Mouse (Mus musculus) limb, embryonic 15.5 days (tissue): Measurements from ENCODE around the gene Dennd2d. TPM values are rescaled to one million over a fixed set of nuclear protein-coding genes. Genes with fewer than 3 reads are reported as not detected.

Experiments used
- ATAC-seq: fragments of 200-750 bp; cut with Nextera tagmentation; 2 replicates; pipeline ENCODE4 v1.8.0; 2017; ENCODE audit warnings: low read depth, moderate TSS enrichment; ENCODE audit not compliant: insufficient number of reproducible peaks, low FRiP score, low TSS enrichment
- H3K27ac ChIP-seq: fragments of 300-500 bp; sonication (generic); 2 replicates; pipeline ENCODE4 v1.5.1; 2015; ENCODE audit warnings: moderate library complexity, mild to moderate bottlenecking, inconsistent platforms
- H3K27me3 ChIP-seq: fragments of 300-500 bp; sonication (generic); 2 replicates; pipeline ENCODE4 v1.6.1; 2015; ENCODE audit warnings: inconsistent platforms
- H3K36me3 ChIP-seq: fragments of 300-500 bp; sonication (generic); 2 replicates; pipeline ENCODE4 v1.6.1; 2015; ENCODE audit warnings: inconsistent platforms
- H3K4me1 ChIP-seq: fragments of 300-500 bp; sonication (generic); 2 replicates; pipeline ENCODE4 v1.6.1; 2015; ENCODE audit warnings: inconsistent platforms
- H3K4me2 ChIP-seq: fragments of 300-500 bp; sonication (generic); 2 replicates; pipeline ENCODE4 v1.6.1; 2015; ENCODE audit warnings: mild to moderate bottlenecking, inconsistent platforms
- H3K4me3 ChIP-seq: fragments of 300-500 bp; sonication (generic); 2 replicates; pipeline ENCODE4 v1.5.1; 2015; ENCODE audit warnings: mild to moderate bottlenecking, inconsistent platforms
- H3K9ac ChIP-seq: fragments of 300-500 bp; sonication (generic); 2 replicates; pipeline ENCODE4 v1.6.1; 2015; ENCODE audit warnings: inconsistent platforms
- H3K9me3 ChIP-seq: fragments of 300-500 bp; sonication (generic); 2 replicates; pipeline ENCODE4 v1.6.1; 2016; ENCODE audit warnings: inconsistent platforms
- WGBS: fragments of 180-500 bp; shearing (Covaris S2); methylation state at CpG from one replicate; pipeline ENCODE4 v1.1.7; 2015; 5-methylcytosine and 5-hydroxymethylcytosine counted together
- polyA plus RNA-seq: library from polyadenylated mRNA; unstranded; fragments of >200 nt; fragmentation: Nextera tagmentation; extraction: Ambion mirVana; gene quantifications from 2 replicates; pipeline ENCODE4 v1.2.1, GENCODE M21; 2015

Gene Dennd2d
- polyA plus RNA-seq, 1 experiment from 2014 or later: 6.4 TPM

GRCm38 (mm10) chr3:106483796-106484405, 1.7 kb downstream of the Dennd2d start:
- no peak overlapping the region for H3K4me3 ChIP-seq
- no peak overlapping the region for H3K27ac ChIP-seq
- no peak for ATAC-seq
- no peaks in the 10 kb centered on the region for H3K9me3 ChIP-seq
- 60% methylated on average over 4 of the region's 4 CpGs for WGBS
- H3K4me1 ChIP-seq: peaks cover 10% of the 10 kb centered on the region
- H3K36me3 ChIP-seq: no peaks in the 10 kb centered on the region
- no peak overlapping the region for H3K9ac ChIP-seq
- H3K4me2 ChIP-seq: no peak overlapping the region
- H3K27me3 ChIP-seq: peaks cover 7% of the 10 kb centered on the region; the same call in 1 of the 2 replicates

GRCm38 (mm10) chr3:106484861-106485260, 2.7 kb downstream of the Dennd2d start:
- peaks cover 10% of the 10 kb centered on the region for H3K4me1 ChIP-seq
- no peak overlapping the region for H3K4me3 ChIP-seq
- no peaks in the 10 kb centered on the region for H3K36me3 ChIP-seq
- H3K9me3 ChIP-seq: no peaks in the 10 kb centered on the region
- peaks cover 7% of the 10 kb centered on the region; the same call in 1 of the 2 replicates for H3K27me3 ChIP-seq
- no peak overlapping the region for H3K4me2 ChIP-seq
- no peak for ATAC-seq
- H3K9ac ChIP-seq: no peak overlapping the region
- H3K27ac ChIP-seq: no peak overlapping the region
- WGBS: 79% methylated on average over 3 of the region's 3 CpGs

DNA sequence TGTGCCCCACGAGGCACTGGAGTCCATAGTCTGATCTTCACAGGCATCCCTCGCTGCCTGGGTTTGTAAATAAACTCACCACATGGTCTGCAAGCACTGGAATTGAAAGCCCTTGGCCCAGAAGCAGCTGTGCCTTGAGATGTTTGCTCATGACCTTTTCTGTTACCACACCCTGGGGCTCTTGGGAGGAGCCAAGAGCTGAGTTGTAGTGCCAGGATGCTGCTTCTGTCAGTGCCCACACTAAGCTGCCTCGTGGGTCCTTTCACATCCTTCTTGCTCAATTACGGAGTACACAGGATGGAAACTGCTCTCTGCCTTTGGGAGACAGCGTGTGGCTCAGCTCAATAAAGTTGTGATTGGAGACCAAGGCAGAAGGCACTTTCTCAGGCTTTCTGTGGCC, 3.6 kb downstream of the Dennd2d start:
- Histone ChIP-seq H3K27ac (no peak overlapping the region), H3K4me3 (no peak overlapping the region), H3K9ac (no peak overlapping the region), H3K27me3 (peaks cover 7% of the 10 kb centered on the region; the same call in 1 of the 2 replicates), H3K4me1 (peaks cover 10% of the 10 kb centered on the region), H3K9me3 (no peaks in the 10 kb centered on the region), H3K36me3 (no peaks in the 10 kb centered on the region), H3K4me2 (no peak overlapping the region)
- ATAC-seq: no peak
- 65% methylated on average over 5 of the region's 5 CpGs for WGBS

GRCm38 (mm10) chr3:106487551-106487950, 5.3 kb downstream of the Dennd2d start:
- no peak overlapping the region for H3K27ac ChIP-seq
- no peak overlapping the region for H3K4me3 ChIP-seq
- no peak overlapping the region for H3K9ac ChIP-seq
- H3K4me2 ChIP-seq: no peak overlapping the region
- WGBS: 88% methylated on average over 2 of the region's 2 CpGs
- no peaks in the 10 kb centered on the region for H3K27me3 ChIP-seq
- no peaks in the 10 kb centered on the region for H3K9me3 ChIP-seq
- ATAC-seq: no peak
- H3K36me3 ChIP-seq: no peaks in the 10 kb centered on the region
- peaks cover 5% of the 10 kb centered on the region for H3K4me1 ChIP-seq

- no peak overlapping the region for H3K27ac ChIP-seq
- no peak for ATAC-seq
Observed at GRCm38 (mm10) chr3:106490239-106490638, 8.0 kb downstream of the Dennd2d start.

GRCm38 (mm10) chr3:106492723-106493122, 10.5 kb downstream of the Dennd2d start:
- H3K9me3 ChIP-seq: no peaks in the 10 kb centered on the region
- ATAC-seq: no peak
- 83% methylated on average over 1 of the region's 1 CpGs for WGBS
- H3K4me2 ChIP-seq: no peak overlapping the region
- H3K9ac ChIP-seq: no peak overlapping the region
- H3K4me1 ChIP-seq: no peaks in the 10 kb centered on the region
- no peak overlapping the region for H3K4me3 ChIP-seq
- no peaks in the 10 kb centered on the region for H3K36me3 ChIP-seq
- H3K27ac ChIP-seq: no peak overlapping the region
- H3K27me3 ChIP-seq: no peaks in the 10 kb centered on the region

More at GRCm38 (mm10) chr3:106490239-106490638, 8.0 kb downstream of the Dennd2d start:
- Histone ChIP-seq H3K9me3 (no peaks in the 10 kb centered on the region), H3K4me1 (no peaks in the 10 kb centered on the region), H3K27me3 (no peaks in the 10 kb centered on the region), H3K4me2 (no peak overlapping the region), H3K4me3 (no peak overlapping the region), H3K36me3 (no peaks in the 10 kb centered on the region), H3K9ac (no peak overlapping the region)
- 70% methylated on average over 4 of the region's 4 CpGs for WGBS

- Histone ChIP-seq H3K4me1 (no peaks in the 10 kb centered on the region), H3K27me3 (no peaks in the 10 kb centered on the region), H3K9me3 (no peaks in the 10 kb centered on the region), H3K27ac (no peak overlapping the region), H3K36me3 (no peaks in the 10 kb centered on the region), H3K4me3 (no peak overlapping the region), H3K4me2 (no peak overlapping the region), H3K9ac (no peak overlapping the region)
- 88% methylated on average over 8 of the region's 8 CpGs for WGBS
- ATAC-seq: no peak
Observed at GRCm38 (mm10) chr3:106493202-106493601, 11.0 kb downstream of the Dennd2d start.

DNA sequence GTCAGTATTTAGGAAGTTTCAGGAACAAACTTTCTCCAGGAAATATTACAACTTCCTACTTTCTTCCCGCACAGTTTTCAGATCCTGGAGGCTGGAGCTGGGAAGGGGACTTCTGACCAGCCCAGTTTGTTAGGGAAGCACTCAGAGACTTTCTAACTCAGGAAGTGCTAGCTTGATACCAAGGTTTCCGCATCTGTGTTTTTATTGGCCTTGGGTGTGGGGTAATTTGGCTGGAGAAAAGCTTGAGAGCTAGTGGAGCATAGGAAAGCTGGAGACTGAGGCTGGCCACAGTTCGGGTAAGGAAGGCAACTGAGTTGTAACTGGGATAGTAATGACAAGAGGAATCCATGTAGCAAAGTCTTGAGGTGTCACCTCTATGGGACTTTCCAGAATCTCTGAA, 11.7 kb downstream of the Dennd2d start:
- Histone ChIP-seq H3K4me1 (no peaks in the 10 kb centered on the region), H3K9ac (no peak overlapping the region), H3K4me2 (no peak overlapping the region), H3K27me3 (no peaks in the 10 kb centered on the region), H3K4me3 (no peak overlapping the region), H3K9me3 (no peaks in the 10 kb centered on the region), H3K36me3 (no peaks in the 10 kb centered on the region), H3K27ac (no peak overlapping the region)
- WGBS: 53% methylated on average over 3 of the region's 3 CpGs
- ATAC-seq: no peak

GRCm38 (mm10) chr3:106494417-106494950, 12.3 kb downstream of the Dennd2d start:
- 43% methylated on average over 1 of the region's 1 CpGs for WGBS
- ATAC-seq: no peak
- H3K27ac ChIP-seq: no peak overlapping the region

GRCm38 (mm10) chr3:106495346-106496044, 13.3 kb downstream of the Dennd2d start:
- H3K9ac ChIP-seq: no peak overlapping the region
- no peaks in the 10 kb centered on the region for H3K4me1 ChIP-seq
- WGBS: 89% methylated on average over 1 of the region's 1 CpGs
- no peaks in the 10 kb centered on the region for H3K27me3 ChIP-seq
- no peak overlapping the region for H3K4me2 ChIP-seq
- H3K27ac ChIP-seq: peak overlapping the region; percentile 4; the same call in 1 of the 2 replicates
- H3K9me3 ChIP-seq: no peaks in the 10 kb centered on the region
- no peak for ATAC-seq
- H3K36me3 ChIP-seq: peaks cover 2% of the 10 kb centered on the region; the same call in 1 of the 2 replicates
- no peak overlapping the region for H3K4me3 ChIP-seq

More at GRCm38 (mm10) chr3:106494417-106494950, 12.3 kb downstream of the Dennd2d start:
- Histone ChIP-seq H3K9me3 (no peaks in the 10 kb centered on the region), H3K9ac (no peak overlapping the region), H3K4me1 (no peaks in the 10 kb centered on the region), H3K4me2 (no peak overlapping the region), H3K4me3 (no peak overlapping the region), H3K36me3 (no peaks in the 10 kb centered on the region), H3K27me3 (no peaks in the 10 kb centered on the region)

GRCm38 (mm10) chr3:106496045-106496721, 14.0 kb downstream of the Dennd2d start:
- H3K9me3 ChIP-seq: no peaks in the 10 kb centered on the region
- peak overlapping the region; percentile 4; the same call in 1 of the 2 replicates for H3K27ac ChIP-seq
- H3K9ac ChIP-seq: no peak overlapping the region
- no peak overlapping the region for H3K4me3 ChIP-seq
- no peak for ATAC-seq
- H3K27me3 ChIP-seq: no peaks in the 10 kb centered on the region
- no peaks in the 10 kb centered on the region for H3K4me1 ChIP-seq
- peaks cover 5% of the 10 kb centered on the region; the same call in 1 of the 2 replicates for H3K36me3 ChIP-seq
- 43% methylated on average over 4 of the region's 4 CpGs for WGBS
- H3K4me2 ChIP-seq: no peak overlapping the region

DNA sequence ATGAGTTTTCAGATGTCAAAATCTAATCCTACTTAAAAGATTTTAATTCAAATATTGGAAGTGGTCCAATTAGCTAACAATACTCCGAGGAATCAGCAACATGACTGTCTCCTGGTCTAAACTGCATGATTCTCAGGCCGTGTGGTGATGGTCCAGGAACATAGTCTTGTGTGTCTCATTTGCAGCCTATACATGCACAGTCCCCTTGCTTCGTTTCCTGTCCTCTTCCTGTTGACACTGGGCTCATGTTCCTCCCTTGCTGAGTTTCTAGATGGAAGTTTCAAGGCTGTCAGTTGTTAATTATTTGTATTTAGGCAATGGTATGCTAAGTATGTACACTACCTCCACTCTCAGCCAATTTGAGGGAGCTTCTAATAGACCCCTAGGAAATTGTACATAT, 14.8 kb downstream of the Dennd2d start:
- Histone ChIP-seq H3K27me3 (no peaks in the 10 kb centered on the region), H3K36me3 (peaks cover 8% of the 10 kb centered on the region), H3K4me2 (no peak overlapping the region), H3K4me1 (no peaks in the 10 kb centered on the region), H3K4me3 (no peak overlapping the region), H3K9ac (no peak overlapping the region), H3K9me3 (no peaks in the 10 kb centered on the region), H3K27ac (no peak overlapping the region)
- 64% methylated on average over 3 of the region's 3 CpGs for WGBS
- ATAC-seq: no peak
